Mouse (Mus musculus) megakaryocyte, embryonic 14.5 days (primary cell): ENCODE data around the gene 4921517D22Rik.

Experiments used
- FLI1 ChIP-seq: IDR thresholded peaks from 2 replicates; pipeline ENCODE4 v1.6.1; 2012; ENCODE audit warnings: low read length, inconsistent platforms, mixed read lengths
- GATA1 ChIP-seq: IDR thresholded peaks from 3 replicates; pipeline ENCODE4 v1.6.1; 2012; ENCODE audit warnings: mixed read lengths, low read length, inconsistent platforms, borderline replicate concordance

DNA sequence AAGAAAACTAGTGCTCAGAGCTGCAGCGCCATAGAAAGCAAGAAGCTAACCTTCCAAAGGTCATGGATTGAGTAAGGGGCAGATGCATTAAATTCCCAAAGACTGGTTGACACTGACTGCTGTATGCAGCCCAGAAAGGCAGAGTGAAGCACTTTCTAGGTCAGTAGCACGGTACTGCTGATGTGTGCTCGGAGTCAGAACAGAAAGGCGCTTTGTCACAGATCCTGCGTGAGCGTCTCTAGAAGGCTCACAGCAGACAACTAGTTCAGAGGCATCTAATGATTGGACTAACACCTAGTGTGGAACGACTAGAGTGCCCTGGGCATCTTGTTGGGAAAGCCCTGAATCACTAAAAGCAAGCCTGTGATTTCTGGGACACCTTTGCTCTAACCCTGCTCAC lies 56.1 kb downstream of the 4921517D22Rik start:
- TF ChIP-seq GATA1 (no peak), FLI1 (no peak)
